Mouse (Mus musculus) layer of hippocampus, adult 8-10 months (tissue): Measurements from ENCODE around the gene Rhox2b. TPM values are rescaled to one million over a fixed set of nuclear protein-coding genes. Genes with fewer than 3 reads are reported as not detected.
"Not testable (repeated sequence)": the region's sequence is repeated elsewhere in the genome, so short reads cannot be mapped to it uniquely, and the experiment has no call there.

Source experiments
- DNase-seq, 2 experiments: peaks; one replicate each; pipeline ENCODE4 v3.0.0; 2022; ENCODE audit warnings: low spot score in 2 of 2
- total RNA-seq, 4 experiments: library from RNA; stranded (reverse); gene quantifications; 2 replicates each; pipeline ENCODE4 v1.2.4; 2022

Rhox2b gene
- not detected for total RNA-seq

DNA sequence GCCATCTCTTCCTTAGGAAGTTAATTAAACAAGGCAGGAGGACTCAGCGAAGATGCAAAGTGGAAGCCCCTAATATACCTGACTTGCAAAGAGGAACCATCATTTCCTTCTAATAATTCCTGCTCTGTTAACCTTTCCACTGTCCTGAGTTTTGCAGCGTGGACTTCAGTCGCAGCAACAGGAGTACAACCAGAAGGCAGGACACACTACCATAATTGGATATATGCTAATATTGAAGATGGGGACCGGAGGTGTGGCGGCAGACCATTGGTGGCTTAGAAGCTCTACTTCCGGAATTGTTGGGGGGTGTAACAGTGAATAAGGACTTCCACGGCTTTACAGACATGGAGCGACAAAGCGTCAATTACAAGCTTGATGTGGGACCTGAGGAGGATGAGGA lies at the start of gene Rhox2b:
Rhox2b (plus strand) TSS at position 301 of the 400 bp plus-strand sequence.
- not testable (repeated sequence) for DNase-seq

DNA sequence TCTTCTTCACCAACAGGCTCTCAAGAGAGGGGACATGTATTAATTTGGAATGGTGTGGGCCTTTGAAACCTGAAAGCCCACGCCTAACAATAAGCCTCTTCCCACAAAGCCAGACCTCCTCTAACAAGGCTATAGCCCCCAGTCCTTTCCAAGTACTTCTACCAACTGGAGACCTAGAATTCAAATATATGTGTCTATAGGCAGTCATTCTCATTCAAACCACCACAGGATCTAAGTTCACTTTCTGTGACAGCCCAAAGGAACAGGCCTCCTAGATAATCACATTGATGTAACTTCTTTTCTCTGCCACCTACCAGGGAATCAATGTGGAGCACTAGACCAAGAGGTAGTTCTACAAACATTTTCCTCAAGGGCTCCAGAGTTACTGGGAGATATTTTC lies 32.1 kb upstream of the Rhox2b start, which contains the start of gene Rhox3a2:
Rhox3a2 (plus strand) TSS at position 301 of the 400 bp plus-strand sequence.
- not testable (repeated sequence) for DNase-seq

DNA sequence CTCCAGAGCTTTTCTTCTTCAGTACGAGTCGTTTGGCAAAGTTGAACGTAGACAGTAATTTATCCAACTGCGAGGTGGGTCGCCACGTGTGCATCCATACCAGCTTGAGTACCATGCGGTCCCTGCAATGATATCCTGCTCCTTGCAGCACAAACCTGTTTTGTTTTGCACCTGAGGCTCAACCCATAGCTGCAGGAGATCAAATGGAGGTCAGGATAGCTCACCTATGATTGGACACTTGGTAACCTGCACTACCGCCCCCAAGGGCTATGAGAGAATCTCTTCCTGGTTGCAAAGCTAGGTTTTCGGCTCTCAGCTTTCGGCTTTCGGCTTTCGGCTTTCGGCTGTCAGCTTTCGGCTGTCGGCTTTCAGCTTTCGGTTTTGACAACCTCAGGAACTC lies 21.3 kb upstream of the Rhox2b start, which contains the start of gene Rhox4a2:
Rhox4a2 (plus strand) TSS at position 301 of the 400 bp plus-strand sequence.
- DNase-seq: not testable (repeated sequence)

- DNase-seq: not testable (repeated sequence)
These were observed 20.3 kb downstream of the Rhox2b start, which contains the start of gene Rhox4b for GRCm38 (mm10) chrX:37432194-37432593. Rhox4b (plus strand) TSS chrX:37432494.

DNA sequence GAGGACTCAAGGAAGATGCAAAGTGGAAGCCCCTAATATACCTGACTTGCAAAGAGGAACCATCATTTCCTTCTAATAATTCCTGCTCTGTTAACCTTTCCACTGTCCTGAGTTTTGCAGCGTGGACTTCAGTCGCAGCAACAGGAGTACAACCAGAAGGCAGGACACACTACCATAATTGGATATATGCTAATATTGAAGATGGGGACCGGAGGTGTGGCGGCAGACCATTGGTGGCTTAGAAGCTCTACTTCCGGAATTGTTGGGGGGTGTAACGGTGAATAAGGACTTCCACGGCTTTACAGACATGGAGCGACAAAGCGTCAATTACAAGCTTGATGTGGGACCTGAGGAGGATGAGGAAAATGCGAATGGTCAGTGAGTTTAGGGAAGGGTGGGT lies 41.5 kb downstream of the Rhox2b start, which contains the start of gene Rhox2c:
Rhox2c (plus strand) TSS at position 301 of the 400 bp plus-strand sequence.
- not testable (repeated sequence) for DNase-seq

DNA sequence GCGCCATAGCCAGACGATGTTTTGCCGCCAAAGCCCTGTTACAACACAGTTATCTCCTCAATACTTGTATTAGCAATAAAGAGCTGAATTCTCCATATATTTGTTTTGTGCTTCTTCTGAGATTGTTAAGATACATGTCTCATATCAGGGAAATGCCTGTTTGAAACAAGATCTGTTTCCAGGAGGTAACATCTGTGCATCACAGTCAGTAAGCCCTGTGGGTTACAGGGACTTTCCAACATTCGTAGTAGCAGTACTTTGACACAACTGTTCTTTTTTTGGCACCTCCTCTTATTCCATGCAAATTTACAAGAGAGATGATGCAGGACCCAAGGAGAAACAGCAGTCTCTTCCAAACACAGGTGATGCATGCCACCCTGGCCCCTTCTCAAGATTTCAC lies 46.4 kb downstream of the Rhox2b start, which contains the start of gene Rhox3c:
Rhox3c (plus strand) TSS at position 301 of the 400 bp plus-strand sequence.
- not testable (repeated sequence) for DNase-seq

Other genes with a start within 250 kb of the Rhox2b start
- gene Akap14, start 243.2 kb upstream of the Rhox2b start, total RNA-seq: under 1 TPM in 2 of 4 experiments, not detected in 2; 0.23 to 0.34 TPM
- gene Ndufa1, start 220.9 kb upstream of the Rhox2b start, total RNA-seq: 100 to 1,000 TPM; 161 to 234 (median 206) TPM
- gene Rnf113a1, start 220.8 kb upstream of the Rhox2b start, total RNA-seq: 10 to 100 TPM in 1 of 4 experiments, 1 to 10 TPM in 3; 7.1 to 10.1 (median 7.9) TPM
- gene Gm9, start 201.0 kb upstream of the Rhox2b start, total RNA-seq: not detected
- not detected for gene Rhox1, start 189.8 kb upstream of the Rhox2b start, total RNA-seq
- gene Rhox2a, start 167.1 kb upstream of the Rhox2b start, total RNA-seq: not detected
- gene Rhox3a, start 162.1 kb upstream of the Rhox2b start, total RNA-seq: not detected
- gene Rhox4a, start 146.7 kb upstream of the Rhox2b start, total RNA-seq: not detected
- not detected for gene Rhox3a2, start 32.0 kb upstream of the Rhox2b start, total RNA-seq
- not detected for gene Rhox4a2, start 21.2 kb upstream of the Rhox2b start, total RNA-seq
- gene Rhox4b, start 20.4 kb downstream of the Rhox2b start, total RNA-seq: not detected
- not detected for gene Rhox2c, start 41.6 kb downstream of the Rhox2b start, total RNA-seq
- gene Rhox3c, start 46.5 kb downstream of the Rhox2b start, total RNA-seq: not detected
- not detected for gene Rhox4c, start 68.3 kb downstream of the Rhox2b start, total RNA-seq
- not detected for gene Rhox2d, start 81.4 kb downstream of the Rhox2b start, total RNA-seq
- not detected for gene Rhox4d, start 102.3 kb downstream of the Rhox2b start, total RNA-seq
- gene Rhox2e, start 118.4 kb downstream of the Rhox2b start, total RNA-seq: not detected
- not detected for gene Rhox3e, start 130.0 kb downstream of the Rhox2b start, total RNA-seq
- not detected for gene Rhox4e, start 145.3 kb downstream of the Rhox2b start, total RNA-seq
- not detected for gene Rhox2f, start 159.3 kb downstream of the Rhox2b start, total RNA-seq
- gene Rhox3f, start 168.9 kb downstream of the Rhox2b start, total RNA-seq: not detected
- not detected for gene Rhox4f, start 195.6 kb downstream of the Rhox2b start, total RNA-seq
- not detected for gene Rhox3g, start 216.5 kb downstream of the Rhox2b start, total RNA-seq
- gene Rhox2g, start 231.4 kb downstream of the Rhox2b start, total RNA-seq: not detected
- not detected for gene Rhox4g, start 239.3 kb downstream of the Rhox2b start, total RNA-seq